Mouse (Mus musculus): ENCODE measurements at regions not wholly inside any gene's neighbourhood (a gene's known extent, or its start where the extent isn't known, plus 50 kb on each side); places are given as distances from the start of the nearest gene placed in this dataset.

GRCm38 (mm10) chr10:96800801-96801200 lies 184.0 kb downstream of the Btg1 start:
- H3K27me3 ChIP-seq = no peaks in the 10 kb centered on the region
- H3K4me1 ChIP-seq = no peaks in the 10 kb centered on the region
- H3K4me3 ChIP-seq = no peak overlapping the region
- no peak overlapping the region for H3K4me2 ChIP-seq (replicated peaks)
- ATAC-seq (ENCODE audit: insufficient number of reproducible peaks, insufficient read depth, low FRiP score, low TSS enrichment) = no peak
- H3K9ac ChIP-seq = no peak overlapping the region
- 81% methylated on average over 3 of the region's 3 CpGs for WGBS
- H3K27ac ChIP-seq = no peak overlapping the region
- no peaks in the 10 kb centered on the region for H3K36me3 ChIP-seq
- no peaks in the 10 kb centered on the region for H3K9me3 ChIP-seq

GRCm38 (mm10) chr10:96804030-96804784 lies 187.4 kb downstream of the Btg1 start:
- no peaks in the 10 kb centered on the region for H3K4me1 ChIP-seq
- H3K9me3 ChIP-seq = no peaks in the 10 kb centered on the region
- H3K27me3 ChIP-seq = no peaks in the 10 kb centered on the region
- no peak overlapping the region for H3K27ac ChIP-seq
- no peak overlapping the region for H3K4me2 ChIP-seq (replicated peaks)
- no peak overlapping the region for H3K9ac ChIP-seq
- no peak for ATAC-seq (ENCODE audit: insufficient number of reproducible peaks, insufficient read depth, low FRiP score, low TSS enrichment)
- 37% methylated on average over 7 of the region's 7 CpGs for WGBS
- H3K36me3 ChIP-seq = no peaks in the 10 kb centered on the region
- no peak overlapping the region for H3K4me3 ChIP-seq

- Histone ChIP-seq H3K4me3 (no peak overlapping the region), H3K9ac (no peak overlapping the region), H3K4me2 (replicated peaks) (no peak overlapping the region), H3K27me3 (no peaks in the 10 kb centered on the region), H3K27ac (no peak overlapping the region), H3K36me3 (no peaks in the 10 kb centered on the region), H3K4me1 (no peaks in the 10 kb centered on the region), H3K9me3 (no peaks in the 10 kb centered on the region)
- no peak for ATAC-seq (ENCODE audit: insufficient number of reproducible peaks, insufficient read depth, low FRiP score, low TSS enrichment)
- 80% methylated on average over 5 of the region's 7 CpGs for WGBS
Observed at GRCm38 (mm10) chr10:96806579-96806978, 189.8 kb downstream of the Btg1 start.

- H3K36me3 ChIP-seq = no peaks in the 10 kb centered on the region
- WGBS = 87% methylated on average over 1 of the region's 1 CpGs
- ATAC-seq (ENCODE audit: insufficient number of reproducible peaks, insufficient read depth, low FRiP score, low TSS enrichment) = no peak
- no peak overlapping the region for H3K4me3 ChIP-seq
- H3K27ac ChIP-seq = no peak overlapping the region
- no peaks in the 10 kb centered on the region for H3K27me3 ChIP-seq
- H3K4me1 ChIP-seq = 0 out of 2 replicates have a peak, but pooled peaks cover 2% of the 10 kb centered on the region
- H3K4me2 ChIP-seq (replicated peaks) = no peak overlapping the region
- H3K9me3 ChIP-seq = no peaks in the 10 kb centered on the region
- H3K9ac ChIP-seq = no peak overlapping the region
Observed at GRCm38 (mm10) chr10:96821852-96822251, 205.0 kb downstream of the Btg1 start.

- Histone ChIP-seq H3K4me2 (replicated peaks) (no peak overlapping the region), H3K9ac (no peak overlapping the region), H3K36me3 (no peaks in the 10 kb centered on the region), H3K27ac (no peak overlapping the region), H3K4me3 (no peak overlapping the region), H3K9me3 (no peaks in the 10 kb centered on the region), H3K27me3 (no peaks in the 10 kb centered on the region), H3K4me1 (0 out of 2 replicates have a peak, but pooled peaks cover 2% of the 10 kb centered on the region)
- no peak for ATAC-seq (ENCODE audit: insufficient number of reproducible peaks, insufficient read depth, low FRiP score, low TSS enrichment)
- WGBS = 48% methylated on average over 7 of the region's 7 CpGs
Observed at GRCm38 (mm10) chr10:96822344-96823335, 205.8 kb downstream of the Btg1 start.

- Histone ChIP-seq H3K4me1 (0 out of 2 replicates have a peak, but pooled peaks cover 2% of the 10 kb centered on the region), H3K9me3 (no peaks in the 10 kb centered on the region), H3K27ac (no peak overlapping the region), H3K4me3 (no peak overlapping the region), H3K9ac (no peak overlapping the region), H3K4me2 (replicated peaks) (peak overlapping the region; percentile 15; the same call in 1 of the 2 replicates), H3K36me3 (no peaks in the 10 kb centered on the region), H3K27me3 (no peaks in the 10 kb centered on the region)
- WGBS = 21% methylated on average over 7 of the region's 7 CpGs
- ATAC-seq (ENCODE audit: insufficient number of reproducible peaks, insufficient read depth, low FRiP score, low TSS enrichment) = 0 out of 2 replicates have a peak, but pooled peaks have one; percentile 10
Observed at GRCm38 (mm10) chr10:96826234-96826788, 209.5 kb downstream of the Btg1 start.

- H3K9me3 ChIP-seq = no peaks in the 10 kb centered on the region
- H3K27ac ChIP-seq = no peak overlapping the region
- WGBS = 83% methylated on average over 5 of the region's 5 CpGs
- no peak overlapping the region for H3K9ac ChIP-seq
- H3K4me1 ChIP-seq = 0 out of 2 replicates have a peak, but pooled peaks cover 2% of the 10 kb centered on the region
- no peak overlapping the region for H3K4me3 ChIP-seq
- no peak overlapping the region for H3K4me2 ChIP-seq (replicated peaks)
- no peaks in the 10 kb centered on the region for H3K36me3 ChIP-seq
- H3K27me3 ChIP-seq = no peaks in the 10 kb centered on the region
- ATAC-seq (ENCODE audit: insufficient number of reproducible peaks, insufficient read depth, low FRiP score, low TSS enrichment) = no peak
Observed at GRCm38 (mm10) chr10:96827971-96828370, 211.2 kb downstream of the Btg1 start.

GRCm38 (mm10) chr10:96828581-96829246 lies 211.9 kb downstream of the Btg1 start:
- Histone ChIP-seq H3K9me3 (no peaks in the 10 kb centered on the region), H3K27me3 (no peaks in the 10 kb centered on the region), H3K27ac (no peak overlapping the region), H3K4me2 (replicated peaks) (no peak overlapping the region), H3K9ac (no peak overlapping the region), H3K4me3 (no peak overlapping the region), H3K36me3 (no peaks in the 10 kb centered on the region), H3K4me1 (0 out of 2 replicates have a peak, but pooled peaks cover 2% of the 10 kb centered on the region)
- no peak for ATAC-seq (ENCODE audit: insufficient number of reproducible peaks, insufficient read depth, low FRiP score, low TSS enrichment)
- 88% methylated on average over 7 of the region's 7 CpGs for WGBS

- Histone ChIP-seq H3K9ac (no peak overlapping the region), H3K36me3 (no peaks in the 10 kb centered on the region), H3K4me2 (replicated peaks) (no peak overlapping the region), H3K4me1 (0 out of 2 replicates have a peak, but pooled peaks cover 2% of the 10 kb centered on the region), H3K27me3 (no peaks in the 10 kb centered on the region), H3K9me3 (no peaks in the 10 kb centered on the region), H3K27ac (no peak overlapping the region), H3K4me3 (no peak overlapping the region)
- 82% methylated on average over 12 of the region's 12 CpGs for WGBS
- ATAC-seq (ENCODE audit: insufficient number of reproducible peaks, insufficient read depth, low FRiP score, low TSS enrichment) = no peak
Observed at GRCm38 (mm10) chr10:96831071-96831470, 214.3 kb downstream of the Btg1 start.

- H3K9ac ChIP-seq = no peak overlapping the region
- no peaks in the 10 kb centered on the region for H3K27me3 ChIP-seq
- no peak overlapping the region for H3K4me2 ChIP-seq (replicated peaks)
- H3K4me1 ChIP-seq = no peaks in the 10 kb centered on the region
- H3K36me3 ChIP-seq = no peaks in the 10 kb centered on the region
- no peak for ATAC-seq (ENCODE audit: insufficient number of reproducible peaks, insufficient read depth, low FRiP score, low TSS enrichment)
- H3K9me3 ChIP-seq = no peaks in the 10 kb centered on the region
- no peak overlapping the region for H3K27ac ChIP-seq
- no peak overlapping the region for H3K4me3 ChIP-seq
- WGBS = 87% methylated on average over 7 of the region's 7 CpGs
Observed at GRCm38 (mm10) chr10:96837230-96837629, 220.4 kb downstream of the Btg1 start.

- Histone ChIP-seq H3K4me1 (no peaks in the 10 kb centered on the region), H3K4me2 (replicated peaks) (no peak overlapping the region), H3K27me3 (no peaks in the 10 kb centered on the region), H3K27ac (no peak overlapping the region), H3K9me3 (no peaks in the 10 kb centered on the region), H3K9ac (no peak overlapping the region), H3K36me3 (no peaks in the 10 kb centered on the region), H3K4me3 (no peak overlapping the region)
- no peak for ATAC-seq (ENCODE audit: insufficient number of reproducible peaks, insufficient read depth, low FRiP score, low TSS enrichment)
- WGBS = 90% methylated on average over 2 of the region's 2 CpGs
Observed at GRCm38 (mm10) chr10:96841128-96841527, 224.3 kb downstream of the Btg1 start.

Data from embryonic facial prominence, embryonic 12.5 days (tissue).